Mouse (Mus musculus): Measurements from ENCODE around the gene Fam205a3. TPM values are rescaled to one million over a fixed set of nuclear protein-coding genes. Genes with fewer than 3 reads are reported as not detected.
"Not testable (repeated sequence)": the region's sequence is repeated elsewhere in the genome, so short reads cannot be mapped to it uniquely, and the experiment has no call there.

The Fam205a3 gene
- total RNA-seq (2021), result under 1 TPM in 1 of 2 experiments, not detected in 1; 0.66 TPM

DNA sequence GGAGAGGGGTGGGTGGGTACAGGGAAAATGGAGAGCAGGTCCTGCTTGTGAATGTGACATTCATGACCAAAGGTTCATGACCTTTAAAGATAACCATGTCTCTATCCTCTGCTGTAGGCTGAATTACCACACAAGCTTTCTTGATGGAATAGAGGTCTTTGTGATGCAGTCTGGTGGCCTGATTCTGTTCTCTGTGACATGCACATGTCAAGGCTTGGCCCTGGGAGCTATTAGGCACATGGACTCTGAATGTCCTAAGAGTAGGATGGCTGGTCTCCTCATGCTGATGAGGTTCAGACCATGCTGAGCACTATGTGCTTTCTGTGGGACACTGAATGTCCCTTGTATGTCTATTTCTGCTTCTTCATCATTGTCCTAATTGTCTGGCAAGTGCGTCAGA lies at the start of gene Fam205a3:
Gene Fam205a3 (plus strand): TSS at position 301 of the 400 bp plus-strand sequence.
- intact Hi-C loops (cut with DNase I), result not testable (repeated sequence)

DNA sequence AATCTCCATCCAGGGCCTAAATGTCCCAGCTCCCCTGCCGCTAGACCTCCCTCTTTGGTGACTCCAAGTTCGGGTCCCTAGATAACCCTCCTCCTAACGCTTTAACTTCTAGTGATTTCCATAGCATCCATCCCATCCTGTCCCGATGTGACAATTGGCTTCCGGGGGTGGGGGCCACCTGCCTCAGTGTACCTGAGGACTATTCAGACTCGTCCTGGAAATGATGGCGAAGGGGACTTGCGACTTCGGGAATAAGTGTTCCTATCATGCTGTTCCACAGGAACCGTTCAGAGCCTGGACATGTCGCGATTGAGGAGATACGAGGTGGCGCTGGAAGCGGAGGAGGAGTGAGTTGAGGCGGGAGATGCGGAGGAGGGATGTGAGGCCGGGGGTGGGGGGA lies 24.2 kb upstream of the Fam205a3 start, which contains the start of gene Gm21953:
Gene Gm21953 (plus strand): TSS at position 301 of the 400 bp plus-strand sequence.
- DNase-seq (ENCODE audit: low spot score in 2 of 2); intact Hi-C loops (cut with DNase I): not testable (repeated sequence)

More for the DNA sequence above, at the start of gene Fam205a3:
- DNase-seq (ENCODE audit: low spot score in 2 of 2), result not testable (repeated sequence)

Other genes with a start within 250 kb of the Fam205a3 start
- not detected for gene Gm3893, start 227.1 kb upstream of the Fam205a3 start, total RNA-seq (2021)
- gene Gm13304, start 203.5 kb upstream of the Fam205a3 start, total RNA-seq (2021), result 10 to 100 TPM; 28.7 to 36.9 TPM
- 10 to 100 TPM; 33.6 to 54.7 TPM for gene Gm13306, start 164.9 kb upstream of the Fam205a3 start, total RNA-seq (2021)
- 1 to 10 TPM; 1.0 to 1.1 TPM for gene Gm13305, start 149.7 kb upstream of the Fam205a3 start, total RNA-seq (2021)
- gene Gm10600, start 77.7 kb upstream of the Fam205a3 start, total RNA-seq (2021), result 10 to 100 TPM in 1 of 2 experiments, 1 to 10 TPM in 1; 8.4 to 13.1 TPM
- not detected for gene Ccl21b, start 62.6 kb upstream of the Fam205a3 start, total RNA-seq (2021)
- gene Gm21953, start 24.1 kb upstream of the Fam205a3 start, total RNA-seq (2021), result not detected
- gene Gm21586, start 121.0 kb downstream of the Fam205a3 start, total RNA-seq (2021), result not detected
- gene Gm2163, start 148.4 kb downstream of the Fam205a3 start, total RNA-seq (2021), result 1 to 10 TPM; 6.9 to 7.7 TPM
- gene Fam205a2, start 209.8 kb downstream of the Fam205a3 start, total RNA-seq (2021), result under 1 TPM in 1 of 2 experiments, not detected in 1; 0.66 TPM

Data from left cerebral cortex, postnatal 36 days (tissue).